Mouse (Mus musculus) kidney, embryonic 16.5 days (tissue): ENCODE results near the gene Pla2g4a. TPM values are rescaled to one million over a fixed set of nuclear protein-coding genes. Genes with fewer than 3 reads are reported as not detected.

ENCODE experiments used
- ATAC-seq: fragments of 200-750 bp; cut with Nextera tagmentation; 2 replicates; pipeline ENCODE4 v1.8.0; 2017; ENCODE audit warnings: moderate TSS enrichment; ENCODE audit not compliant: low FRiP score, low TSS enrichment
- H3K27ac ChIP-seq: fragments of 300-500 bp; sonication (generic); 2 replicates; pipeline ENCODE4 v1.5.1; 2014; ENCODE audit warnings: low read length
- H3K27me3 ChIP-seq: fragments of 300-500 bp; sonication (generic); 2 replicates; pipeline ENCODE4 v1.6.1; 2014; ENCODE audit warnings: low read length, control low read depth, mixed read lengths; ENCODE audit not compliant: insufficient read depth
- H3K36me3 ChIP-seq: fragments of 300-500 bp; sonication (generic); 2 replicates; pipeline ENCODE4 v1.6.1; 2014; ENCODE audit warnings: low read length, control low read depth, mixed read lengths; ENCODE audit not compliant: insufficient read depth
- H3K4me1 ChIP-seq: fragments of 300-500 bp; sonication (generic); 2 replicates; pipeline ENCODE4 v1.6.1; 2014; ENCODE audit warnings: low read length, control low read depth, mixed read lengths; ENCODE audit not compliant: insufficient read depth
- H3K4me2 ChIP-seq: fragments of 300-500 bp; sonication (generic); replicated peaks from 2 replicates; pipeline ENCODE4 v1.6.1; 2014; ENCODE audit warnings: low read depth, low read length
- H3K4me3 ChIP-seq: fragments of 300-500 bp; sonication (generic); 2 replicates; pipeline ENCODE4 v1.5.1; 2014; ENCODE audit warnings: mild to moderate bottlenecking, low read length
- H3K9ac ChIP-seq: fragments of 300-500 bp; sonication (generic); replicated peaks from 2 replicates; pipeline ENCODE4 v1.6.1; 2014; ENCODE audit warnings: low read length
- H3K9me3 ChIP-seq: fragments of 300-500 bp; sonication (generic); 2 replicates; pipeline ENCODE4 v1.6.1; 2016; ENCODE audit warnings: low read length, control low read depth
- WGBS: fragments of 180-500 bp; shearing (Covaris S2); extraction: QIAGEN DNeasy Blood & Tissue Kit; methylation state at CpG from one replicate; pipeline ENCODE4 v1.1.7; 2014; 5-methylcytosine and 5-hydroxymethylcytosine counted together
- polyA plus RNA-seq: library from polyadenylated mRNA; unstranded; fragments of >200 nt; fragmentation: Nextera tagmentation; extraction: Ambion mirVana; gene quantifications from 2 replicates; pipeline ENCODE4 v1.2.1, GENCODE M21; 2015

The Pla2g4a gene
- polyA plus RNA-seq, 1 experiment from 2014 or later, result 48.4 TPM

GRCm38 (mm10) chr1:149866202-149866601, 94.9 kb downstream of the Pla2g4a start:
- ATAC-seq, result no peak
- H3K27me3 ChIP-seq, result no peaks in the 10 kb centered on the region
- no peak overlapping the region for H3K4me3 ChIP-seq
- H3K4me1 ChIP-seq, result peaks cover 8% of the 10 kb centered on the region
- H3K9me3 ChIP-seq, result no peaks in the 10 kb centered on the region
- no peak overlapping the region for H3K4me2 ChIP-seq
- no peak overlapping the region for H3K27ac ChIP-seq
- H3K9ac ChIP-seq, result no peak overlapping the region
- WGBS, result 94% methylated on average over 3 of the region's 3 CpGs
- no peaks in the 10 kb centered on the region for H3K36me3 ChIP-seq

GRCm38 (mm10) chr1:149862801-149863200, 98.3 kb downstream of the Pla2g4a start:
- ATAC-seq, result peak; percentile 67
- H3K9ac ChIP-seq, result no peak overlapping the region
- WGBS, result 35% methylated on average over 6 of the region's 6 CpGs
- H3K36me3 ChIP-seq, result no peaks in the 10 kb centered on the region
- H3K9me3 ChIP-seq, result no peaks in the 10 kb centered on the region
- no peak overlapping the region; the same call in 1 of the 2 replicates for H3K27ac ChIP-seq
- H3K4me3 ChIP-seq, result no peak overlapping the region
- peaks cover 8% of the 10 kb centered on the region for H3K4me1 ChIP-seq
- no peaks in the 10 kb centered on the region for H3K27me3 ChIP-seq
- H3K4me2 ChIP-seq, result no peak overlapping the region

GRCm38 (mm10) chr1:149862181-149862580, 98.9 kb downstream of the Pla2g4a start:
- WGBS, result 85% methylated on average over 2 of the region's 2 CpGs
- H3K4me1 ChIP-seq, result peaks cover 8% of the 10 kb centered on the region
- no peaks in the 10 kb centered on the region for H3K36me3 ChIP-seq
- no peak for ATAC-seq
- H3K4me2 ChIP-seq, result no peak overlapping the region
- H3K4me3 ChIP-seq, result no peak overlapping the region
- no peaks in the 10 kb centered on the region for H3K9me3 ChIP-seq
- H3K27ac ChIP-seq, result no peak overlapping the region
- no peak overlapping the region for H3K9ac ChIP-seq
- H3K27me3 ChIP-seq, result no peaks in the 10 kb centered on the region

GRCm38 (mm10) chr1:149861543-149861942, 99.5 kb downstream of the Pla2g4a start:
- ATAC-seq, result no peak
- Histone ChIP-seq H3K4me2 (no peak overlapping the region), H3K27me3 (no peaks in the 10 kb centered on the region), H3K27ac (no peak overlapping the region), H3K4me1 (peaks cover 8% of the 10 kb centered on the region), H3K9me3 (no peaks in the 10 kb centered on the region), H3K9ac (no peak overlapping the region), H3K4me3 (no peak overlapping the region), H3K36me3 (no peaks in the 10 kb centered on the region)
- 79% methylated on average over 2 of the region's 2 CpGs for WGBS

- Histone ChIP-seq H3K4me3 (no peak overlapping the region), H3K36me3 (no peaks in the 10 kb centered on the region), H3K27me3 (no peaks in the 10 kb centered on the region), H3K4me1 (peaks cover 8% of the 10 kb centered on the region), H3K9me3 (no peaks in the 10 kb centered on the region), H3K4me2 (no peak overlapping the region), H3K9ac (no peak overlapping the region), H3K27ac (no peak overlapping the region)
- 78% methylated on average over 5 of the region's 5 CpGs for WGBS
- no peak for ATAC-seq
These were observed 102.4 kb downstream of the Pla2g4a start for GRCm38 (mm10) chr1:149858734-149859133.

GRCm38 (mm10) chr1:149856720-149857119, 104.4 kb downstream of the Pla2g4a start:
- no peaks in the 10 kb centered on the region for H3K27me3 ChIP-seq
- 27% methylated on average over 9 of the region's 9 CpGs for WGBS
- H3K4me1 ChIP-seq, result no peaks in the 10 kb centered on the region
- no peaks in the 10 kb centered on the region for H3K9me3 ChIP-seq
- peak; percentile 59; the same call in 1 of the 2 replicates for ATAC-seq
- H3K4me2 ChIP-seq, result no peak overlapping the region
- H3K27ac ChIP-seq, result no peak overlapping the region
- H3K36me3 ChIP-seq, result no peaks in the 10 kb centered on the region
- H3K9ac ChIP-seq, result no peak overlapping the region
- no peak overlapping the region for H3K4me3 ChIP-seq

GRCm38 (mm10) chr1:149855581-149855980, 105.5 kb downstream of the Pla2g4a start:
- Histone ChIP-seq H3K27me3 (no peaks in the 10 kb centered on the region), H3K4me1 (no peaks in the 10 kb centered on the region), H3K4me2 (no peak overlapping the region), H3K9ac (no peak overlapping the region), H3K4me3 (no peak overlapping the region), H3K27ac (no peak overlapping the region), H3K36me3 (no peaks in the 10 kb centered on the region), H3K9me3 (no peaks in the 10 kb centered on the region)
- 76% methylated on average over 4 of the region's 4 CpGs for WGBS
- no peak for ATAC-seq

- Histone ChIP-seq H3K4me1 (no peaks in the 10 kb centered on the region), H3K9me3 (no peaks in the 10 kb centered on the region), H3K27ac (no peak overlapping the region), H3K27me3 (no peaks in the 10 kb centered on the region), H3K4me2 (no peak overlapping the region), H3K4me3 (no peak overlapping the region), H3K9ac (no peak overlapping the region), H3K36me3 (no peaks in the 10 kb centered on the region)
- ATAC-seq, result peak; percentile 85
- 37% methylated on average over 7 of the region's 7 CpGs for WGBS
These were observed 106.2 kb downstream of the Pla2g4a start for GRCm38 (mm10) chr1:149854867-149855266.

GRCm38 (mm10) chr1:149846655-149847054, 114.4 kb downstream of the Pla2g4a start:
- H3K4me1 ChIP-seq, result 0 out of 2 replicates have a peak, but pooled peaks cover 2% of the 10 kb centered on the region

GRCm38 (mm10) chr1:149841845-149842244, 119.2 kb downstream of the Pla2g4a start:
- 0 out of 2 replicates have a peak, but pooled peaks cover 2% of the 10 kb centered on the region for H3K4me1 ChIP-seq
- H3K27me3 ChIP-seq, result no peaks in the 10 kb centered on the region
- H3K9ac ChIP-seq, result no peak overlapping the region
- H3K36me3 ChIP-seq, result 0 out of 2 replicates have a peak, but pooled peaks cover 2% of the 10 kb centered on the region
- no peak overlapping the region for H3K4me3 ChIP-seq
- 95% methylated on average over 1 of the region's 1 CpGs for WGBS
- H3K9me3 ChIP-seq, result no peaks in the 10 kb centered on the region
- no peak overlapping the region for H3K27ac ChIP-seq
- ATAC-seq, result no peak
- no peak overlapping the region for H3K4me2 ChIP-seq

More at GRCm38 (mm10) chr1:149846655-149847054, 114.4 kb downstream of the Pla2g4a start:
- WGBS, result 59% methylated on average over 6 of the region's 6 CpGs
- Histone ChIP-seq H3K9ac (no peak overlapping the region), H3K27me3 (no peaks in the 10 kb centered on the region), H3K36me3 (0 out of 2 replicates have a peak, but pooled peaks cover 2% of the 10 kb centered on the region), H3K27ac (0 out of 2 replicates have a peak overlapping the region, but pooled peaks have one; percentile 3), H3K9me3 (no peaks in the 10 kb centered on the region), H3K4me3 (no peak overlapping the region), H3K4me2 (no peak overlapping the region)
- ATAC-seq, result no peak
